Mouse (Mus musculus) ES-E14 (cell line): ENCODE results near the gene Fgf3.

Source experiments
- CHD2 ChIP-seq: IDR thresholded peaks from 2 replicates; pipeline ENCODE4 v1.6.1; 2014; ENCODE audit warnings: mild to moderate bottlenecking, low read depth, low read length, inconsistent platforms
- HCFC1 ChIP-seq: IDR thresholded peaks from 2 replicates; pipeline ENCODE4 v1.6.1; 2012; ENCODE audit warnings: low read length, inconsistent platforms, borderline replicate concordance; ENCODE audit not compliant: insufficient read depth
- MAFK ChIP-seq: IDR thresholded peaks from 2 replicates; pipeline ENCODE4 v1.6.1; 2014; ENCODE audit warnings: mild to moderate bottlenecking, low read depth, low read length, inconsistent platforms; ENCODE audit not compliant: insufficient read depth
- ZC3H11A ChIP-seq: IDR thresholded peaks from 2 replicates; pipeline ENCODE4 v1.6.1; 2012; ENCODE audit warnings: low read depth, mild to moderate bottlenecking, inconsistent platforms, low read length, borderline replicate concordance
- ZNF384 ChIP-seq: IDR thresholded peaks from 2 replicates; pipeline ENCODE4 v1.6.1; 2012; ENCODE audit warnings: low read depth, low read length, inconsistent platforms

DNA sequence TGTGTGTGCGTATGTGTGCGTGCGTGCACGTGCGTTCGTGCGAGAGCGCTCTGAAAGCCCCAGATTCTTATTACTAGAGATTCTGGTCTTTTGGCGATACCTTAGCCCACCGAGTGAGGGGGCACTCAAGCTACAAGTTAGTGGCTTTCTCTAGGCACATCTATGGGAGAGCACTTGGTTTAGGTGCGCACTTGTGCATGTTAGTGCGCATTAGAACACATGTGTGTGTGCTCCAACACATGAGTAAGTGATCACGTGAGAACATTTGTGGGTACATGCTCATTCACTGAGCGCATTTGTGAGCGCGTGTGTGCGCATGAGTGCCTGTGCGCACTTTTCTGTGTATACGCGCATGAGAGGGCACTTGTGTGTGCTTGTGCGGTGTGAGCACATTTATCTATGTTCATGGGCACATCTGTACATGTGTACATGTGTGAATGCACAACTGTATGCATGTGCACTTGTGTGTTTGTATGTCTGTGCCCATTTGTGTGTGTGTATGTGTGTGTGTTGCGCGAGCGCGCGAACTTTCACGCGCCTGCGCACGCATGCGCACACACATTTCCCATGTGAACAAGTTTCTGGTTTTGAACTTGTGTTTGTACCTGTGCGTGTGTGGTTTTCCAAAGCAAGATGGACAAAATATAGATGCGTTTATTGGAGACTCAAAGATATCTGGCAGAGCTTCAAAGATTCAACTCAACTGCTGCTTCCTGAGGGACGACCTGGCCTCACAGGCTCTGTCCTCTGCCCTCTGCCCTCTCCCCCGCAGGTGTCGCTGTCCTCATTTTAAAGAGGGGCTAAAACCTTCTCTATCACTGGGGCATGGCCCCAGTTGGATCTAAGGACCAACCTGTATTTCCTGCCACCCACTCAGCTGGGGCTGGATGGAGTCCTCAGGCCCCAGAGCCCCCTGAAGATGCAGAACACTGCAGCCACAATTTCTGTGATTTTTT is 48.0 kb upstream of the Fgf3 start:
- no peak for TF ChIP-seq MAFK
- TF ChIP-seq ZC3H11A = peak; percentile 32; the same call in 1 of the 2 replicates
- TF ChIP-seq CHD2 = no peak
- TF ChIP-seq HCFC1 = no peak
- no peak for TF ChIP-seq ZNF384
